Mouse (Mus musculus) liver, adult 2 months (tissue): Measurements from ENCODE around the gene Kalrn.

Experiments
- CTCF ChIP-seq: fragments of 200-500 bp; IDR thresholded peaks from 2 replicates; pipeline ENCODE4 v1.5.1; 2011; ENCODE audit warnings: low read depth, low read length, control low read depth
- POLR2A ChIP-seq: fragments of 200-500 bp; IDR thresholded peaks from 2 replicates; pipeline ENCODE4 v1.6.1; 2011; ENCODE audit warnings: low read length, control low read depth; ENCODE audit not compliant: insufficient read depth; ENCODE audit errors: extremely low read depth

- TF ChIP-seq CTCF (no peak), POLR2A (no peak)
Observed at GRCm38 (mm10) chr16:34355547-34355946, 217.8 kb downstream of the Kalrn start.
